Mouse (Mus musculus) T-helper 17 cell (primary cell): ENCODE data around the gene Klhl9.
"Not testable (repeated sequence)": the region's sequence is repeated elsewhere in the genome, so short reads cannot be mapped to it uniquely, and the experiment has no call there.

Source experiments
- in situ Hi-C, 2 experiments: fragments of 300-600 bp; cut with MboI, MseI; formaldehyde crosslinking; loops; 1 replicate in 1 of 2; 2 replicates in 1 of 2; pipeline ENCODE4 v1.15.1; 2025; ENCODE audit warnings: high pct_unique_total_duplicates in 2 of 2

Gene Klhl9

GRCm38 (mm10) chr4:88721791-88722721 lies at the start of gene Klhl9, which contains the start of gene Gm26566:
Gene Klhl9, minus strand, starts transcription at chr4:88722465.
Gene Gm26566, plus strand, starts transcription at chr4:88721805.
- in situ Hi-C loops: no loop called here

- in situ Hi-C loops: not testable (repeated sequence)
Measured at GRCm38 (mm10) chr4:88763384-88764018, 41.2 kb upstream of the Klhl9 start.

GRCm38 (mm10) chr4:88762341-88762740 lies 40.1 kb upstream of the Klhl9 start:
- in situ Hi-C loops: not testable (repeated sequence)

GRCm38 (mm10) chr4:88761776-88762175 lies 39.5 kb upstream of the Klhl9 start:
- in situ Hi-C loops: not testable (repeated sequence)

GRCm38 (mm10) chr4:88760431-88760830 lies 38.2 kb upstream of the Klhl9 start:
- in situ Hi-C loops: not testable (repeated sequence)

- in situ Hi-C loops: not testable (repeated sequence)
Measured at GRCm38 (mm10) chr4:88759610-88760268, 37.5 kb upstream of the Klhl9 start, which contains the start of gene Gm13283. Gene Gm13283, plus strand, starts transcription at chr4:88760119.

GRCm38 (mm10) chr4:88758751-88759150 lies 36.5 kb upstream of the Klhl9 start:
- in situ Hi-C loops: not testable (repeated sequence)

- in situ Hi-C loops: not testable (repeated sequence)
Measured at GRCm38 (mm10) chr4:88757628-88758031, 35.4 kb upstream of the Klhl9 start.

GRCm38 (mm10) chr4:88756581-88757513 lies 34.6 kb upstream of the Klhl9 start:
- in situ Hi-C loops: not testable (repeated sequence)

- in situ Hi-C loops: loop anchor here (5.0 kb wide), 1 partner anchor 32 kb away; the partner anchor contains the start of genes Gm13276 (in 2 of the 2) and Gm13277 (in 2 of the 2)
Measured at GRCm38 (mm10) chr4:88754818-88755340, 32.6 kb upstream of the Klhl9 start, which contains the start of gene Gm13271. Gene Gm13271, plus strand, starts transcription at chr4:88754868.

- in situ Hi-C loops: loop anchor here (5.0 kb wide), 1 partner anchor 37 kb away; the partner anchor contains the start of genes Gm13276 (in 2 of the 2) and Gm13277 (in 2 of the 2)
Measured at GRCm38 (mm10) chr4:88749926-88750325, 27.7 kb upstream of the Klhl9 start.

GRCm38 (mm10) chr4:88744207-88744606 lies 21.9 kb upstream of the Klhl9 start:
- in situ Hi-C loops: no loop called here

- in situ Hi-C loops: no loop called here
Measured at GRCm38 (mm10) chr4:88742771-88743371, 20.6 kb upstream of the Klhl9 start.

- in situ Hi-C loops: no loop called here
Measured at GRCm38 (mm10) chr4:88741426-88741825, 19.2 kb upstream of the Klhl9 start.

- in situ Hi-C loops: loop anchor here in 1 of 2 experiments (5.0 kb wide), 2 partner anchors 42 to 63 kb away; partner anchors contain the start of gene Gm13287
Measured at GRCm38 (mm10) chr4:88739036-88739435, 16.8 kb upstream of the Klhl9 start.

- in situ Hi-C loops: loop anchor here in 1 of 2 experiments (5.0 kb wide), 2 partner anchors 41 to 64 kb away; partner anchors contain the start of gene Gm13287
Measured at GRCm38 (mm10) chr4:88738480-88738879, 16.2 kb upstream of the Klhl9 start.

GRCm38 (mm10) chr4:88727324-88727723 lies 5.1 kb upstream of the Klhl9 start:
- in situ Hi-C loops: loop anchor here in 1 of 2 experiments (5.0 kb wide), 1 partner anchor 35 kb away; the partner anchor contains the start of gene Ifnab

GRCm38 (mm10) chr4:88726727-88727126 lies 4.5 kb upstream of the Klhl9 start:
- in situ Hi-C loops: loop anchor here in 1 of 2 experiments (5.0 kb wide), 1 partner anchor 34 kb away; the partner anchor contains the start of gene Ifnab

- in situ Hi-C loops: no loop called here
Measured at GRCm38 (mm10) chr4:88723497-88724090, 1.3 kb upstream of the Klhl9 start.
